Mouse (Mus musculus): ENCODE data around the gene Msl1. TPM values are rescaled to one million over a fixed set of nuclear protein-coding genes. Genes with fewer than 3 reads are reported as not detected.

The Msl1 gene
- polyA plus RNA-seq, 1 experiment = 35.6 TPM

DNA sequence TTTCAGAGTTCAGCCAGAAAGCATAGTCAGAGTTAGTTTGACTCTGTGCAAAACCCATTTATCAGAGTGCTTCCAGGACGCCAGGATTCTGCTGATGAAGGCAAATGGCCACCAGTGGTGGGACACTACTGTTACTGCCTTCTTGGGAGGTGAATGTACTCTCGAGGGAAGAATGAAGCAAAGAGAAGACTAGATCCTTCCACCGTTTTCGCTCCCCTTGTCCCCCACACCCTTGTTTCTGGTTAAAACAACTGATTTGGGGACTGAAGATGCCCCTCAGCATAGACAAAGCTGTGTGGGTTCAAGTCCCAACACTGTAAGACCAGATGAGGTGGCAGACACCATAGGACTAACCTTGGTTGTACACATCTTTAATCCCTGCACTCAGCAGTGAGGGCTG is 11.2 kb upstream of the Msl1 start:
- no peaks in the 10 kb centered on the region for H3K27me3 ChIP-seq (ENCODE audit: control insufficient read depth, insufficient read depth, insufficient read length)
- H3K4me2 ChIP-seq (ENCODE audit: low read depth) = peak overlapping the region; percentile 83

GRCm38 (mm10) chr11:98785214-98785613 is 10.1 kb upstream of the Msl1 start:
- no peaks in the 10 kb centered on the region for H3K79me2 ChIP-seq (ENCODE audit: control insufficient read depth, insufficient read depth)
- no peak overlapping the region for H3ac ChIP-seq (ENCODE audit: control insufficient read depth, insufficient read length)
- H3K4me2 ChIP-seq (ENCODE audit: low read depth) = peak overlapping the region; percentile 99
- no peak overlapping the region for H3K4me3 ChIP-seq
- no peaks in the 10 kb centered on the region for H3K36me3 ChIP-seq (ENCODE audit: control insufficient read depth, insufficient read depth)
- H3K27me3 ChIP-seq (ENCODE audit: control insufficient read depth, insufficient read depth, insufficient read length) = no peaks in the 10 kb centered on the region
- no peak for TF ChIP-seq TCF12 (IDR thresholded peaks at IDR 0.05; ENCODE audit: insufficient read depth, poor library complexity, severe bottlenecking)
- TF ChIP-seq REST (IDR thresholded peaks at IDR 0.05; ENCODE audit: insufficient read depth, insufficient read length) = no peak
- no peak for TF ChIP-seq POLR2AphosphoS2 (IDR thresholded peaks at IDR 0.05; ENCODE audit: insufficient read length, low read depth)
- TF ChIP-seq TCF3 (IDR thresholded peaks at IDR 0.05; ENCODE audit: insufficient read length, low read depth) = no peak
- TF ChIP-seq POLR2A (IDR thresholded peaks at IDR 0.05; ENCODE audit: insufficient read length, low read depth) = no peak
- TF ChIP-seq MYOD1 (IDR thresholded peaks at IDR 0.05; ENCODE audit: control insufficient read depth in 1 of 3, insufficient read length in 2 of 3, low read depth in 2 of 3) = no peak
- no peak for TF ChIP-seq USF1 (IDR thresholded peaks at IDR 0.05; ENCODE audit: low read depth)
- TF ChIP-seq CEBPB (IDR thresholded peaks at IDR 0.05; ENCODE audit: insufficient read depth, poor library complexity, severe bottlenecking) = no peak
- TF ChIP-seq E2F4 (IDR thresholded peaks at IDR 0.05; ENCODE audit: insufficient read depth) = no peak
- TF ChIP-seq MYOG (IDR thresholded peaks at IDR 0.05; ENCODE audit: control insufficient read depth in 1 of 3, insufficient read depth in 1 of 3, insufficient read length in 2 of 3, low read depth in 2 of 3) = no peak
- TF ChIP-seq MAX (IDR thresholded peaks at IDR 0.05; ENCODE audit: low read depth) = no peak
- TF ChIP-seq SRF (IDR thresholded peaks at IDR 0.05; ENCODE audit: control insufficient read depth, insufficient read length, low read depth) = no peak

More for the DNA sequence above, 11.2 kb upstream of the Msl1 start:
- Histone ChIP-seq H3K36me3 (ENCODE audit: control insufficient read depth, insufficient read depth) (no peaks in the 10 kb centered on the region), H3K4me3 (peak overlapping the region; percentile 22), H3K79me2 (ENCODE audit: control insufficient read depth, insufficient read depth) (no peaks in the 10 kb centered on the region), H3ac (ENCODE audit: control insufficient read depth, insufficient read length) (no peak overlapping the region)
- TF ChIP-seq REST (IDR thresholded peaks at IDR 0.05; ENCODE audit: insufficient read depth, insufficient read length) = no peak
- no peak for TF ChIP-seq MYOG (IDR thresholded peaks at IDR 0.05; ENCODE audit: control insufficient read depth in 1 of 3, insufficient read depth in 1 of 3, insufficient read length in 2 of 3, low read depth in 2 of 3)
- TF ChIP-seq MAX (IDR thresholded peaks at IDR 0.05; ENCODE audit: low read depth) = no peak
- TF ChIP-seq POLR2A (IDR thresholded peaks at IDR 0.05; ENCODE audit: insufficient read length, low read depth) = no peak
- no peak for TF ChIP-seq CEBPB (IDR thresholded peaks at IDR 0.05; ENCODE audit: insufficient read depth, poor library complexity, severe bottlenecking)
- TF ChIP-seq E2F4 (IDR thresholded peaks at IDR 0.05; ENCODE audit: insufficient read depth) = no peak
- no peak for TF ChIP-seq USF1 (IDR thresholded peaks at IDR 0.05; ENCODE audit: low read depth)
- no peak for TF ChIP-seq TCF12 (IDR thresholded peaks at IDR 0.05; ENCODE audit: insufficient read depth, poor library complexity, severe bottlenecking)
- no peak for TF ChIP-seq MYOD1 (IDR thresholded peaks at IDR 0.05; ENCODE audit: control insufficient read depth in 1 of 3, insufficient read length in 2 of 3, low read depth in 2 of 3)
- TF ChIP-seq SRF (IDR thresholded peaks at IDR 0.05; ENCODE audit: control insufficient read depth, insufficient read length, low read depth) = no peak

GRCm38 (mm10) chr11:98785772-98786281 is 9.5 kb upstream of the Msl1 start:
- TF ChIP-seq USF1 (IDR thresholded peaks at IDR 0.05; ENCODE audit: low read depth) (no peak), MYOG (IDR thresholded peaks at IDR 0.05; ENCODE audit: control insufficient read depth in 1 of 3, insufficient read depth in 1 of 3, insufficient read length in 2 of 3, low read depth in 2 of 3) (no peak), POLR2A (IDR thresholded peaks at IDR 0.05; ENCODE audit: insufficient read length, low read depth) (peak; percentile 26)
- Histone ChIP-seq H3ac (ENCODE audit: control insufficient read depth, insufficient read length) (no peak overlapping the region), H3K79me2 (ENCODE audit: control insufficient read depth, insufficient read depth) (no peaks in the 10 kb centered on the region), H3K27me3 (ENCODE audit: control insufficient read depth, insufficient read depth, insufficient read length) (no peaks in the 10 kb centered on the region), H3K4me3 (peak overlapping the region; percentile 6), H3K4me2 (ENCODE audit: low read depth) (peak overlapping the region; percentile 99), H3K36me3 (ENCODE audit: control insufficient read depth, insufficient read depth) (no peaks in the 10 kb centered on the region)

DNA sequence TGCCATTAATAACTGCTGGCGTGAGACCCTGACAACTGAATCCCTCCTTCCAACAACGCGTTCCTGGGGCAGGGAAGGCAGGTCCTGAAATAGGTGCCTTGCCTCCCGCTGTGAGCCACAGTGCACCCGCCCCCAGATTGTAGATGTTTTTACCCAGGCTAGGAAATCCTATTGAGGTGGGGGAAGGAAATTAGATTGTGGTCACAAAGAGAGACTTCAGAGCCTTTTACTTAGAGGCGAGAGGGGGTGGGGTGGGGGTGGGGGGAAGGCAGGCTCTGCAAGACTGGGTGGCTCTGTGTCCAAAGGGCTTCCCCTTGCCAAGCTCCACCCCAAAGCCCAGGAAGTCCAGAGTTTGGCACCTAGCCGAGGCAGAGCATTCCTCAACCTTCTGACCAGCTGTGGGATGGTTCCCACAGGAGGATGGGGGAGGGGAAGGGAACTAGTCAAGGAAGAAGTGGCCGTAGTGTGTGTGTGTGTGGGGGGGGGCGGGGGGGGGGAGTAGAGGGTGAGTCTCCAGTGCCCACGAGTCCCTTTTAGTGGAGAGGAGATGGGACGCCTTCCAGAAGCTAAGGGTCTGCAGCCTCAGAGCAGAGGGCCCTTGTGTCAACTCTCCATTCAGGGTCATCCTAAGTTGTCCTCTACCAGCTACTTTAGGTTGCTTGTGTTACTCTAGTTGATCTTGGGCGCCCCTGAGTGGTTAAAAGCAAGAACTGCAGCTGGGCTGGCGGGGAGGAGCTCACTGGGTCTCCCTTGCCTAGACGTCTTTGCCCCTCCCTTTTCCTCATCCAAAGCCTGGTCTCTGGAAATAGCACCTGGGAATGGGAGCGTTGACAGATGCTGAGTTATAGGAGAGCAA is 8.7 kb upstream of the Msl1 start:
- H3ac ChIP-seq (ENCODE audit: control insufficient read depth, insufficient read length) = no peak overlapping the region
- TF ChIP-seq MYOG (IDR thresholded peaks at IDR 0.05; ENCODE audit: control insufficient read depth in 1 of 3, insufficient read depth in 1 of 3, insufficient read length in 2 of 3, low read depth in 2 of 3) (peak in 1 of 3 experiments; percentile 77), USF1 (IDR thresholded peaks at IDR 0.05; ENCODE audit: low read depth) (no peak), SRF (IDR thresholded peaks at IDR 0.05; ENCODE audit: control insufficient read depth, insufficient read length, low read depth) (no peak), TCF12 (IDR thresholded peaks at IDR 0.05; ENCODE audit: insufficient read depth, poor library complexity, severe bottlenecking) (peak; percentile 46), MAX (IDR thresholded peaks at IDR 0.05; ENCODE audit: low read depth) (no peak), TCF3 (IDR thresholded peaks at IDR 0.05; ENCODE audit: insufficient read length, low read depth) (no peak), CEBPB (IDR thresholded peaks at IDR 0.05; ENCODE audit: insufficient read depth, poor library complexity, severe bottlenecking) (no peak), POLR2A (IDR thresholded peaks at IDR 0.05; ENCODE audit: insufficient read length, low read depth) (peak; percentile 29), POLR2AphosphoS2 (IDR thresholded peaks at IDR 0.05; ENCODE audit: insufficient read length, low read depth) (no peak), REST (IDR thresholded peaks at IDR 0.05; ENCODE audit: insufficient read depth, insufficient read length) (no peak), MYOD1 (IDR thresholded peaks at IDR 0.05; ENCODE audit: control insufficient read depth in 1 of 3, insufficient read length in 2 of 3, low read depth in 2 of 3) (peak in 2 of 3 experiments; percentile 54 to 71), E2F4 (IDR thresholded peaks at IDR 0.05; ENCODE audit: insufficient read depth) (no peak)
- no peaks in the 10 kb centered on the region for H3K79me2 ChIP-seq (ENCODE audit: control insufficient read depth, insufficient read depth)
- H3K4me2 ChIP-seq (ENCODE audit: low read depth) = peak overlapping the region; percentile 99
- no peaks in the 10 kb centered on the region for H3K27me3 ChIP-seq (ENCODE audit: control insufficient read depth, insufficient read depth, insufficient read length)
- no peaks in the 10 kb centered on the region for H3K36me3 ChIP-seq (ENCODE audit: control insufficient read depth, insufficient read depth)
- peak overlapping the region; percentile 6 for H3K4me3 ChIP-seq
